Mouse (Mus musculus): ENCODE measurements around the gene Spn.

GRCm38 (mm10) chr7:127187351-127187750, 49.7 kb upstream of the Spn start:
- no peak for TF ChIP-seq CTCF (IDR thresholded peaks at IDR 0.05; ENCODE audit: low read depth, low read length)
- no peak for TF ChIP-seq GATA1 (IDR thresholded peaks at IDR 0.05; ENCODE audit: borderline replicate concordance, low read length)
- no peak for TF ChIP-seq GATA2 (IDR thresholded peaks at IDR 0.05; ENCODE audit: borderline replicate concordance, low read depth, low read length)
- TF ChIP-seq TAL1 (conservative IDR thresholded peaks at IDR 0.05; ENCODE audit: low read depth, low read length), result no peak
- no peak for TF ChIP-seq POLR2AphosphoS5 (IDR thresholded peaks at IDR 0.05; ENCODE audit: insufficient replicate concordance, low read depth, low read length)
